Mouse (Mus musculus): ENCODE results near the gene Cst13. TPM values are rescaled to one million over a fixed set of nuclear protein-coding genes. Genes with fewer than 3 reads are reported as not detected.

Cst13 gene
- polyA plus RNA-seq, 1 experiment from 2014 or later = not detected

DNA sequence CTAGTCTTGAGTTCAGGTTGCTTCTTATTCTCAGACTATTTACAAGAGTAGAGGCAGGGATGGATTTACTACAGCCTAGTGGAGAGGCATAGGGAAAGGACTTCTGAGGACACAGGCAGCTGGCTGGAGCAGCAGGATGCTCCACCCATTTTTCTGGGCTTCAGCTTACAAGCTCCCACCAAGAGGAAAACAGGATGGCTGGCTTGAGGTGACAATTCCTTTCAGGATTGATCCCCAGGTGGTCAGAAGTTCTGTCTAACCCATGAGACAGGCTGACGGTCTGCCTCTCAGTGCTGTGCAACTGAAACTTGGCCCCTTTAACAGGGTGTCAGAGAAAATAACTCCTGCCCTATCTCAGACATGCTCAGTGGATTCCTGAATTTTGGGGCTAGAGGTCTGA lies 59.3 kb downstream of the Cst13 start:
- no peak for DNase-seq (ENCODE audit: low spot score)
- Histone ChIP-seq H3K36me3 (ENCODE audit: control insufficient read depth, insufficient read depth, low read length) (no peaks in the 10 kb centered on the region), H3K27ac (ENCODE audit: low read depth, low read length) (no peak overlapping the region), H3K4me2 (ENCODE audit: low read depth) (no peak overlapping the region), H3K4me3 (ENCODE audit: low read depth, low read length) (no peak overlapping the region), H3K4me1 (ENCODE audit: control insufficient read depth, insufficient read depth, low read length) (peaks cover 6% of the 10 kb centered on the region), H3K27me3 (ENCODE audit: control insufficient read depth, insufficient read depth, low read length) (no peaks in the 10 kb centered on the region), H3K9me3 (ENCODE audit: control insufficient read depth, low read length) (no peaks in the 10 kb centered on the region), H3K9ac (ENCODE audit: low read length) (no peak overlapping the region)
- 45% methylated on average over 1 of the region's 1 CpGs for WGBS
- no peak for ATAC-seq (ENCODE audit: insufficient read depth, low FRiP score, low TSS enrichment)

Other genes starting within 250 kb of the Cst13 start
- 101 and 105 TPM in 2 replicates for gene Nxt1, start 147.5 kb upstream of the Cst13 start, polyA plus RNA-seq (2014; fragmentation: Nextera tagmentation; extraction: Ambion mirVana)
- gene Gzf1, start 139.1 kb upstream of the Cst13 start, polyA plus RNA-seq (2014; fragmentation: Nextera tagmentation; extraction: Ambion mirVana) = 22.4 and 27.3 TPM in 2 replicates
- 22.8 and 25.7 TPM in 2 replicates for gene Napb, start 87.6 kb upstream of the Cst13 start, polyA plus RNA-seq (2014; fragmentation: Nextera tagmentation; extraction: Ambion mirVana)
- not detected in 2 replicates for gene Cstl1, start 69.7 kb upstream of the Cst13 start, polyA plus RNA-seq (2014; fragmentation: Nextera tagmentation; extraction: Ambion mirVana)
- not detected in 2 replicates for gene Cst11, start 48.6 kb upstream of the Cst13 start, polyA plus RNA-seq (2014; fragmentation: Nextera tagmentation; extraction: Ambion mirVana)
- not detected in 2 replicates for gene 8030411F24Rik, start 38.1 kb upstream of the Cst13 start, polyA plus RNA-seq (2014; fragmentation: Nextera tagmentation; extraction: Ambion mirVana)
- not detected in 2 replicates for gene Cst12, start 30.7 kb upstream of the Cst13 start, polyA plus RNA-seq (2014; fragmentation: Nextera tagmentation; extraction: Ambion mirVana)
- not detected in 2 replicates for gene Cst8, start 21.3 kb upstream of the Cst13 start, polyA plus RNA-seq (2014; fragmentation: Nextera tagmentation; extraction: Ambion mirVana)
- gene Cst9, start 15.1 kb downstream of the Cst13 start, polyA plus RNA-seq (2014; fragmentation: Nextera tagmentation; extraction: Ambion mirVana) = not detected in 2 replicates
- not detected in 2 replicates for gene 9230104L09Rik, start 45.0 kb downstream of the Cst13 start, polyA plus RNA-seq (2014; fragmentation: Nextera tagmentation; extraction: Ambion mirVana)
- gene Cst3, start 55.6 kb downstream of the Cst13 start, polyA plus RNA-seq (2014; fragmentation: Nextera tagmentation; extraction: Ambion mirVana) = 309 and 318 TPM in 2 replicates
- not detected in 2 replicates for gene Gm1330, start 183.2 kb downstream of the Cst13 start, polyA plus RNA-seq (2014; fragmentation: Nextera tagmentation; extraction: Ambion mirVana)
- not detected in 2 replicates for gene Gm10750, start 197.2 kb downstream of the Cst13 start, polyA plus RNA-seq (2014; fragmentation: Nextera tagmentation; extraction: Ambion mirVana)